Mouse (Mus musculus) layer of hippocampus, adult 8-10 months (tissue): Measurements from ENCODE around the gene Zbtb18. TPM values are rescaled to one million over a fixed set of nuclear protein-coding genes. Genes with fewer than 3 reads are reported as not detected.

Experiments
- DNase-seq, 2 experiments: peaks; one replicate each; pipeline ENCODE4 v3.0.0; 2022; ENCODE audit warnings: low spot score in 2 of 2
- total RNA-seq, 4 experiments: library from RNA; stranded (reverse); gene quantifications; 2 replicates each; pipeline ENCODE4 v1.2.4; 2022

Gene Zbtb18
- 100 to 1,000 TPM; 478 to 591 (median 521) TPM for total RNA-seq

DNA sequence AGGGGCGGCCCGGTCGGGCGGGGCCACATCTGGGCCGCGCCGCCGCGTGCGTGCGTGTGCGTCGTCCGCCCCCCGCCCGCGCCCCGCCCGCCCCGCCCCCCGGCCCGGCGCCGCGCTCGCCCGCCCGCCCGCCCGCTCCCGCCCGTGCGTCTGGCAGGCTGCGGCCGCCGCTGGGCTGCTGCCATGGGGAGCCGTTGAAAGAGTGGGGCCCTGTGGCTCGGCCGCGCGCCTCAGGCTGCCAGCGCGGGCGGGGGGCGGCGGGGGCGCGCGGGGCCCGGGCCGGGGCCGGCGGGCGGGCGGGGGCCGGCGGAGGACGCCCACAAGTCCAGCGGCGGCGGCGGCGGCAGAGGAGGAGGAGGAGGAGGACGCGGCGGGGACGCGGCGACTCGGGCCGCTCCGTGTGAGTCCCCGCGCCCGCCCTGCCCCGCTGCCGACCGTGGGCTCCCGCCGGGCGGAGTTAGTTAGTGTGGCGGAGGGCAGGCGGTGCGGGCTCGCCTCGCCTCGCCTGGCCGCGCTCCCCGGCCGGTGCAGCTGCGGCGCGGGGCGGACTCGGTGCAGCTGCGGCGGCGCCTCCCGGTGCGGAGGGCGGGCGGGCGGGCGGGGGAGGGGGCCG is at the start of gene Zbtb18:
Zbtb18 (plus strand) TSS at position 156 of the 613 bp plus-strand sequence.
- no peak for DNase-seq

DNA sequence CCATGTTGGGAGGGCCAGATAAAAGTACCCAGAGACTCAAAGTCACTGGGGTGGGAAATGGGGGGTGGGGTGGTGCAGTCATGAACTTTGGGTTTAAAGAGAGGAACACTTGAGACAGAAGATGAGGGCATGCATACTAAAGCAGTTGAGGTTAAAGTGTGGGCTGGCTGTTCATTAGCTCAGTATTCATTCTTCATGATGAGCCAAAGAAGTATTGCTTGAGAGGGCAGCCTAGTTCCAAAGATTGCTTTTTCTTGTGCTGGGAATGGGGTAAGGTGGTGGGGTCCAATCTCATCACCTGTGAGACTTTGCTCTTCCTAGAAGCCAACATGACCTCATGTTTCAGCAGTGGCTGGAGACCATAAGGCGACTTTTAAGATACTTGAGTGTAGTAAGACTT is 44.7 kb upstream of the Zbtb18 start:
- DNase-seq: no peak

DNA sequence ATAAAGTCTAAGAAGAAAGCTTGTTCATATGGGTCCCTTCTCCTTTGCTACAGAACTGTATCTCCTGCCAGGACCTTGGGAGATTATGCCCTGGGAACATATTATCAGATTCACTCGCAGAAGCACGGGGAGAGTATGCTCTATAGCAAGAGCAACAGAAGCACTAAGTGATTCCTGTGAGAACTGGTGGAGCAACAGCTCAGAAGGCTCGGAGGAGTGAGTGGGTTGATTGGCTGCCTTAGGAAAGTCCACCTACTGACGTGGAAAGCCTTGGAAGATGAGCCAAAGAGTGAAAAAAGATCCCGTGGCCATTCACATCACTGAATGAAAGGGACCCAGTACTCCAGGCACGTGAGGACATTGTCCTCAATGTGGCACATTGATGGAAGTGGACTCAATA is 37.0 kb upstream of the Zbtb18 start:
- no peak for DNase-seq

DNA sequence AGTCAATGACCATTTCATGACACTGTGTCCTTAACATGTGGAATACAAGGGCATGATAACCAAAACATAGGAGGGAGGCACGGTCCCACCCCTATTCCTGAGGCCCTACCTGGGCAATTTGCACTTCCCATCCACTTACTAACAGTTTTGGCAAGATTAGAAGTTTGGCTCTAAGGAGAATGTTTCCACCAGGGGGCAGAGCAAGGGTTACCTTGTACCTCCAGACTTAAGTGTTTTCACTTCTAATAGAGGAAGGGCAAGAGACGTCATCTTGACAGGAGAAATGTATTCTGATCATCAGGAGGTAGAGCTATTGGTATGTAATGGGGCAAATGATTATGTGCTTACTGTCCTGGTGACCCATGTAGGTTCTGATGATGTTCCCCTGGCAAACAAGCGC is 33.5 kb upstream of the Zbtb18 start:
- no peak for DNase-seq

DNA sequence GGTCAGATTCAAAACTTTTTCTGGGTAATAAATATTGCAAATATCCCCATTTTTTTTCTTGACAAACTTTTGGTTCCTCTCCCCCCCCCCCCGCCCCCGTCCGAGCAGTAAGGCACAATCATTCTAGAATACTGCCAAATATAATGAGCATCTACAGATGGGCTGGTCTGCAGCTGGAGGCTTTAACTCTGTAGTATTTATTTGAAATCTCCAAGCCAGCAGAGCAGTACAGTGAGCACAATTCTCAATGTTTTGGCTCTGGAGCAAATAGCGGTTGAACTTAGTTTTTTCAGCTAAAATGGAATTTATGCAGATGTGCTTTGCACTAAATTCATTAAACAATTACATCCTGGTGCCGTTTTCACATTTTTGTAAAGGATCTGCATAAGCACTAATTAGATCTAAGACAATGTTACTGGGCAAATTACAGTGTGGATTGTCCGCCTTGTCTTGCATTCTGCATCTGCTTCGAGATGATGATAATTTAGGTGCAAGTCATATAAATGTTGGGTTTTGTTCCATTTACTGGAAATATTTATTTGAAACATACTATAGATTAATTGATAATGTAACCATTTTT is 31.3 kb upstream of the Zbtb18 start:
- DNase-seq: no peak

DNA sequence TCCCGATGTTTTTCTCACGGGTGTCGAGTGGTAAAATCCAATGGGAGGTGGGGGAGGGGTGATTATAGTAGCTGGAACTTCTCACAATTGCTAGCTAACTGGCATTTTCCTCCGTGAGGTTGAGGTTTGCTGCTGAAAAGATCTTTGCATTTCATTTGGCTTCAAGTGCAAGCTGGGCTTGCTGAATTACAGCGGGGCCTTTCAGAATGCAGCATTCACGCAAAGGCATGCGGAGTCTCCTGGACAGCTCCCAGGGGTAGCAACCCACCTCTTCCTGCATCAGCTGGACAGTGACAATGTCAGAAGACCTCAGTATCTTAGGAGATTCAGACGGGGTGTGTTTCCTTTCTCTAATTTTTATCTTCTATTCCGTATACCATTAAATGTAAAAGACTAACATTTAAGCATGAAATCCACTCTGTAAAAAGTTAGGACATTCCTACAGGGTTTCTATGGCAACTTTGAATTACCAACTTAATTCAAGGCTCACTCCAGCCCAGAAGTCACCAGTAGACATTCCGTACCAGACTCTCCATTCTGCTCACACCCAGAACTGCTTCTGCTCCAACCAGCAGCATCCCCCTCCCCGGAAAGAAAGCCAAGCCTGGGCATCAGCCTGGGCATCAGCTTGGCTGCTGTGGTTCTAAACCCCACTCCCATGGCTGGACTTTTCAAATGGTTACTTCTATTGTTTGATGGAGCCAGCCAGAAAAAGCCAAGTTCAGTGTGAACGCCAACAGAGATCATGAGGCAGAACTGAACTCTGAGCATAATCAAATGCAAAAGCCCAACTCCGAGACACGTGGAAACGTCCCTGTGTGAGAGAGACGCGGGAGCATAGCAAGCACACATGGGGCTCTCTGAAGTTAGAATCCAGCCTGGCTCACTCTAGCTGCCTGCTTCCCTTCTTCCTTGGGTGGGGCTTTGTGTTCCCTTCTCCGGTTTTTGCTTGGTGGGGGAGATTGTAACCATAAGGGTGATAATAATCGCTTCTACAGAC is 30.5 kb upstream of the Zbtb18 start:
- no peak for DNase-seq

DNA sequence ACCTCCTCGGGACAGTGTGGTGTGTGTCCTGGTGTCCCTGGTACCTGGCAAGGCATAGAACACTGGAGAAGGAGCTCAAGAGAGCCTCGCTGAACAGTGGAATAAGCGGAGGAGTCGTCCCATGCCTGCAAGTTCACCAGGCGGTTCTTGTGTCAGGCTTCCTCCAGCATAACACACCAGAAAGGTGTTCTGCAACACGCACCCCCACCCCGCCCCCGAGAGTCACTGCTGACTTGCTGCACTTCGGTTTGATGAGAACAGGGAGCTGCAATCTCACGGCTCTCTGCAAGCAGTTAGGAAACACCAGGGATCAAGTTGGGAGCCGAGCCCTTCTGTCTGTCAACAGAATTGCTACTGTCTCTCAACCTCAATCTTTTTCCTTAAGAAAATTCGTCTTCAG is 22.8 kb upstream of the Zbtb18 start:
- DNase-seq: no peak

DNA sequence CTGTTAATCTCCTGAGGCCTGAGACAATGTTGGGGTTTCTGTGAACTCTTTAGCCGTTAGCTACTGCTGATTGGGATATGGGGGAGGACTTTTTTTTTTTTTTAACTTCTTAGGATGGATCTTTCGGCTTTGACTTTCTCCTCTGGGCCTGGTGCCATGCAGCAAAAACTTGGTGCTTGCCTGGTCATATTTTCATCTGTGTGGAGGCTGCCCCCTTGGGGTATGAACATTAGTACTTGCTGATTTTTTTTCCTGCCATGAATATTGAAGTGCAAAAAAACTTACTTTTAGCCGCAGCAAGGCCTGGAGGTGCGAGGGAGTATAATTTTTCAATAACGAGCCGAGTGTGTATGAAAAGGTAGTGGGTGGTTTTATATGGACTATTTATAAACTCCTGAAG is 22.0 kb upstream of the Zbtb18 start:
- DNase-seq: no peak

DNA sequence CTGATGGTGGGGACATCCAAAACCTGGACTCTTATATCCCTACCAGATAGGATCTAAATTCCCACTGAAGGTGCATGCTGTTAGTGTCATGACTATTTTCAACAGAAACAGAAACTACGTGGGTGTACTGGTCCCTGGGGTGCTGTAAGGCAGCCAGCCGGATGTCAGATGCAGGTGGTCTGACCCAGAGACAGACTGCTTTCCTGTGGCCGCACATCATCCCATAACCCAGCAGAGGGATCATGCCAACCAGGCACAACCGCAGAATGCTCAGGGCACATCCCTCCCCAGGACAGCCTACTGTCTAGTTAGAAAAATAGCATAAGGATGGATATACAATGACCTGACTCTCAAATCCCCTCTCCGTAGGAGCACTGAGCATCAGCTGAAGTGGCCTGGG is 14.3 kb upstream of the Zbtb18 start:
- DNase-seq: no peak

DNA sequence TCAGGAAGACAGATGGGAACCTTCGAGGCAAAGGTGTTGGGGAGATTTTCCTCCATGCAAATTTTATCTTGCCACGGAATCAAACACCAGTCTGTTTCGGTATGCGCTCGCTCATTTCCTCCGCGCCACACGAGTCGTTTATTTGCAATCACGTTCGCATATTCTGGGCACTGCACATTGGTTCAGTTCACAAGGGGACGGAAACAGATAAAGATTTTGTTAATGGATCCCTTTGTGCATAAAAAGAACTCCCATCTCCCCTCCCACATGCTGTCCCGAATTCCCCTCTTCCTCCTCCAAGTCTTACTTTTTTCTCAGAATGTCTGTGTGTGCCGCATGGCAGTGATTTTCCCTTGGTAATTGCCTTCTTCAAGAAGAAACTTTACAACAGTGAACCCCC is 13.8 kb upstream of the Zbtb18 start:
- no peak for DNase-seq

DNA sequence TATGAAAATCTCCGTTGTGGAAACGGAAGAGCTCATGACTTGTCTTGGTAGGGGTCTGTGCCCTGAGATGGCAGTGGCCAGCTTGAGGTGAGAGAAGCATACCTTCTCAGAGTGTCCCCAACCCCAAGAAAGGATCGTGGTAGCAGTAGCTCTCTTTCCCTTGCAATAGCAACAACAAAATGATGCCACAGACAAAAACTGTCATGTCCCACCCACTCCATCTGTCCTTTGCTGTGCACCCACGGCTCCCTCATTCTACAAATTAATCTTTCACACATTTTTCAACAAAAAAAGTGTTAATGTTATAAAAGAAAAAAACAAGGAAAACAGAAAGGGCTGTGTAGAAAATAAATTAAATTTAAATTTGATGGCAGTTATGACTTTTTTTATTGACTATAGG is 13.1 kb upstream of the Zbtb18 start:
- DNase-seq: no peak

DNA sequence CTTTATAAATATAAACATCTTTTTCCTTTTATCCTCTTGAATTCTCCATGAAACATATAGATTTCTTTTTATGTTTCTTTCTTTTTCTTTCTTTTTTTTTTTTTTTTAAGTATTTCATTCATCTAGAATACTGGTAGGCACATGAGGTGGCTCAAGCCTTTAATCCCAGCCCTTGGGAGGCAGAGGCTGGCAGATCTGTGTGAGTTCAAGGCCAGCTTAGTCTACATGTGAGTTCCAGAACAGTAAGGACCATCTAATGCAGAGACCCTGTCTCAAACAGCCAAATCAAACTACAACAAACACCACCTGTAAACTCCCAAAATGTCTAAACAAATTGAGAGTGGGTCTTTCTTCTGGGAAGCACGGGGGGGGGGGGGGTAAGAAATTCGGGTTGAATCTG is 1.7 kb upstream of the Zbtb18 start:
- DNase-seq: no peak

DNA sequence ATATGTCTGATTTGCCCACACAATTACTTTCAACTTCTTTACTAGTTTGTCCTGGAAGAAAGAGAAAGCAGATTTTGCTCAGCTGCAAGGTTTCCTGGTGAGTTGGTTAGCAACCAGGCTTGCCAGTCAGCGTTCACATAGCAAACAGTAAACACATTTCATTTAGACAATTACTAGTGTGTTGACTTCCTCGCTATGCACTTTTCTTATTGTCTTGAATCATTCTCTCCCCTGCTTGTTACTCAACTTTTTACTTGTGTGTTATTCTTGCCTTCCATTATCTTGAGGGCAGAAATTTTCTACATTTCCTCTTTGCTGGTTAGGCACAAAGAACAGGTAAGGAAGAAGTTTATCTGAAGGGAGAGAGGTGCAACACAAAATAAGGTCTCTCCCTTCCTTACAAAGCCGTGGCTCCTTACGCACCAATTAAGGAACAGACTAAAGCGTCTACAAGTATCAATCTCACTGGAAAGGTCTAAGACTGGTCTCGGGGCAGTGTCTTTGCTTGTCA is 1.1 kb upstream of the Zbtb18 start:
- no peak for DNase-seq

DNA sequence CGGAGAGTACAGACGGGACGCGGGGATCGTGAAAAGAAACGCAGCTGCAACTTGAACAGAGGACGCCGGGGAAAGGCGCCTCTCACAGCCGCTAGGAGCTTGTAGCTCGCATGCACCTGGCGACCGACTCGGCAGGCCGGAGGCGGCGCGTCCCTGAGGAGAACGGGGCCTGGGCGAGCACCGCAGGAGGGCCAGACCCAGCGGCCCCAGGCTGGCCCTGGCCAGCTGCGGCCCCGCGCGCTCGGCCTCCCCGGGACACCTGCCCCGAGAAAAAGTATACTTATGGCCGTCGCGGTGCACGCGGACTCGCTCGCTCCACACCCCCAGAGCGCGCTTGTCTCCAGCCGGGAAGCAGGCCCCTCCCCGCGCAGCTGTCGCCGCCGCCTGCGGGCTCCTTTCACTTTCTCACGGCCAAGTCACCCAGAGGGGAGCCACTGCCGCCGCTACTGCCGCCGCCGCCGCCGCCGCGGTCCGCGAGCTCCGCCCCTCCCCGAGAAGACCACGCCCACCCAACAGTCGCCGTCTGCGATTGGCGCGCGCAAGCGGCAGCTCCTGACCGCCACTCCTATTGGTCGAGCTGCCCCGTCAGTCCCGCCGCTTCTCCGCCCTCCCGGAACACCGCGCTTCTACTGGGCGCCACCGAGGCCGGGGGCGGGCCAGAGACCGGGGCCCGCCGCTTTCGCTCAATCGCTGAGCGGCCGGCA is 507 bp upstream of the Zbtb18 start:
- DNase-seq: peak; percentile 96 to 97

DNA sequence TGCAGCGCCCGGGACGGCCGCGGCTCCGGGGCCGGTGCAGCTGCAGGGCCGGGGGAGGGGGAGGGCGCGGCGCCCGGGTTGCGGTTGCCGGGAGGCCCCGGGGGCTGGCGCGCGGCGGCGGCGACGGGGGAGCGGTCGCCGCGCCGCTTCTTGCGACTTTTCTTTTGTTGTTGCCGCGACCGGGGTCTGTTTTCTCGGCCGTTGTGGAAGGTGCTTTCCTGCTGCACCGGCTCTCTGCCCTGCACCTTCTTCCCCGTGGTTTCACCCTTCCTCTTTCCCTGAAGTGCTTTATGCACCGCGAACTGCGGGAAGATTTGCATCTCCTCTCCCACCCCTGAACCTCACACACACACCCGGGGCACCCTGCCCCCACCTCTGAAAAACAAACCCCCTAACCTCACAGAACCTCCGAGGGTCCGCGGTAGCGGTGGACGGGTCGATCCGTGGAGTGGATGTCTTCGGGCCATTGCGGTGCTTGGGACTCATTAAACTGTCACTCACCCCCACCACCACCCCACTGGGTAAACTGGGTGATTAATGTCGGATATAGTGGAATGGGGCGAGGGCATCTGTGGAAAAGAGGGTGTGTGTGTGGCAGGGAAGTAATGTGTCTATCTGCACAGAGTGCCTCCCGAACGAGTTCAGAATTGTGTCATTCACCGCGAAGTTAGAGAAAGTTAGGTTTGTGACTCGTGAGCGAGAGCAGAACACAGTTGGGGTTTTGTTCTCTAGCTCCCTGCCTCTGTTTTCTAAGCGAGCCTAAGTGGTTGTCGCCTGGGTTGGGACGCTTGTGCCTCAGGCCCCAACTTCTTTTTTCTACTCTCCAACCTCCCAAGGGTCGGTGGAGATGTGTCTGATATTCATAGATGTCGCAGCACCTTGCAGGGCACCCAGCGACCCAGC is 921 bp downstream of the Zbtb18 start:
- no peak for DNase-seq

DNA sequence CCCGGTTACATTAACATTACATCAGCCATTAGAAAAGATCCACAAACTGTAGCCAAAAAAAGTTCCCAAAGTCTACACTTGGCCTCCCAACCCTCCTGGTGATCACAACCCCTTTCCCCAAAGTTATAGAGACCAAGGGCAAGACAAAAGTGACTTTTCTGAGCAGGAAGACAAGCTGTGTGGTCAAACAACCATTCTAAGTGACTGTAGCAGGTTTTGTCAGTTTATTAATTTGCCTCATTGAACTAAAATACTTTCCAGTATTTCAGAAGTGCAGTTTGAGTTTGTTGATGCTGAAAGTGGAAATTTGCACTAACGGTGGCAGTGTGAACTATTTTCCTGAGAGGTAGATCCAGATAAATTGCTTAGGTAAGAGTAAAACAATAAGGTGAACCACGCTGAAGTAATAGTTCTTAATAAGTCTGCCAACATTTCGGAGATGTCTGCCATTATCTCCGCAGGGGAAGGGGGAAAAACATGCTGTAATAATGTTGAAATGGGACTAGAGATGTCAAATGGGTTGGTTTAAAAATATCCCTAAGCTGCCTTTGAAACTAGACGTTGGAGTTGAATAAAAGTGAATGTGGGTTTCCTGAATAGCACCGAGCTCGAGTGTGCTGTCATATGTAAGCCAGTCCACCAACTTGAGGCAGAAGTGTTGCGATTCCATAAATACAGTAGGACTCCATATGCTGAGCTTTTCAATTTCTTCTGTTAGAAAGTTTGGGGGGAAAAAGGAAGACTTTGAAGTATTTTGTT is 1.8 kb downstream of the Zbtb18 start:
- no peak for DNase-seq

DNA sequence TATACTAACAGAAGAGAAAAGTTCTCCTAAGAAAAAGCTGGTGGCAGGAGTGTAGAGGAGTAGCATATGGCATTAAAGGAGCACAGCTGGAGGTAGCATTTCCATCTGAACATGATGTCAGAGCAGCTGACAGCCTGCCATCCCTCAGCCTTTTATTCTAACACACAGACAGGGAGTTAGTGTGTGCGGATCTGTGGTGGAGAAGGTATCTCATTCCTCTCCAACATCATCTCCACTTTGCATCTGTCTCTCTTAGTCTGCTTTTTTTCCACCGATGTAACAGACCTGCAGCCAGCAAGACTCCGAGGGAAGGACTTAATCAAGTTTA is 2.3 kb downstream of the Zbtb18 start:
- peak; percentile 59 to 69 for DNase-seq

DNA sequence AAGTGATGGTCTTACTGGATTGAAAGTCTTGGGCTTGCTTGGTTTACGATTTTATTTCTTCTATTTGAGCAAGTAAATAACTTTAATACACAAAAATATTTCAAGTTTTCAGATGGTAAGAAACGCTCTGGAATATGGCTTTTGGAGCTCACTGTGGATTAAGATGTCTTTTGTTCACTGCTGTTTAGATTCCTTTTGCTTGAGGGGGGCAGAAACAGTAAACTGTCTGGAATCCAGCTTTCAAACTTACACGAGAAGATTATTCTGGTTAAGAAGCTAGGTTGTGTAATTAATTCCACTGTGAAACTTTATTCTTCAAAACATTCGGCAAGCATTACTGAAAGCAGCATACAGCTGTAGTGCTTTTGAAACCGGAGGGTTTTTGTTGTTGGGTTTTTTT is 2.8 kb downstream of the Zbtb18 start:
- DNase-seq: no peak

DNA sequence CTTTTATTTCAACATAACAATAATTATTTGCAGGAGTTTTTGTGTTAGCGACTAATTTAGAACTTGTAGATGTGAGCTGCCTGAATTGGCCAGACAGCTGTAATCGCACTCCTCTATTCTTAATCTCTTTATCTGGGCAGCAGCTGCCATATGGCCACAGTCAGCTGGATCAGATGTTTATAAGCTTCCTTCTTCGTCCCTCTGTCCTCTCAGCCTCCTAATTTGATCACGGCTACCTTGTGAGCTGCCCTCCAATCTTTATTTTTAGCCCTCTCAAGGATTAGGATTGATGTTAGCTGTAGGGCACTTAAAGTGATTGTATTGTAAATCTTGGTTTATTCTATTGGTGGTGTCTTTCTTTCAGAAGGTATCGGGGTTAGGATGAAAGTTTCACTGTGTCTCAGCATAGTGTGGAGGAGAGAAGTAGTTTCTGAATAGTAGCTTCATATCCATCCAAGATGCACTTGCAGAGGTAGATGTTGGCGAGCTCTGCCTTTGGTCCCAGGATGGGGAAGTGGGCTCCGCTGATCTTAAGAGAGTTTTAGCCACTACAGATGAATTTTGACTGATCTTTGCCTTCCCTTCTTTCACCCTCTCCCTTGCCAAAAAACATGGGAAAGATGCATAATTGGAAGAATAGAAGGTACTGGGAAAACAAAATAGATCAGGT is 3.4 kb downstream of the Zbtb18 start:
- DNase-seq: no peak
